Mouse (Mus musculus) heart, adult 2 months (tissue): Measurements from ENCODE around the gene Mcm7. TPM values are rescaled to one million over a fixed set of nuclear protein-coding genes. Genes with fewer than 3 reads are reported as not detected.

Experiments used
- DNase-seq, 2 experiments: peaks; one replicate each; pipeline ENCODE4 v3.0.0; 2021
- H3K27ac ChIP-seq: fragments of 200-600 bp; 2 replicates; pipeline ENCODE4 v1.8.1; 2022
- H3K27me3 ChIP-seq: fragments of 200-500 bp; 2 replicates; pipeline ENCODE4 v1.6.1; 2012; ENCODE audit warnings: mild to moderate bottlenecking, low read length, inconsistent platforms, mixed read lengths; ENCODE audit not compliant: control insufficient read depth, insufficient read depth
- H3K36me3 ChIP-seq: fragments of 200-500 bp; 2 replicates; pipeline ENCODE4 v1.6.1; 2012; ENCODE audit warnings: low read length, inconsistent platforms; ENCODE audit not compliant: control insufficient read depth, insufficient read depth
- H3K4me1 ChIP-seq: fragments of 200-500 bp; 2 replicates; pipeline ENCODE4 v1.6.1; 2011; ENCODE audit warnings: low read length; ENCODE audit not compliant: control insufficient read depth, insufficient read depth
- H3K4me3 ChIP-seq: fragments of 200-600 bp; 2 replicates; pipeline ENCODE4 v1.8.1; 2022
- H3K79me2 ChIP-seq: fragments of 200-500 bp; replicated peaks from 2 replicates; pipeline ENCODE4 v1.6.1; 2012; ENCODE audit warnings: mild to moderate bottlenecking, inconsistent platforms, low read length, moderate library complexity, mixed read lengths; ENCODE audit not compliant: control insufficient read depth, insufficient read depth
- H3K9ac ChIP-seq: fragments of 200-500 bp; 2 replicates; pipeline ENCODE4 v1.6.1; 2012; ENCODE audit warnings: low read depth, mild to moderate bottlenecking, control low read depth, inconsistent platforms, low read length, mixed read lengths
- CTCF ChIP-seq: fragments of 200-600 bp; IDR thresholded peaks from 2 replicates; pipeline ENCODE4 v1.8.1; 2022; ENCODE audit warnings: antibody characterized with exemption, mild to moderate bottlenecking, moderate library complexity
- EP300 ChIP-seq: fragments of 200-500 bp; IDR thresholded peaks from 2 replicates; pipeline ENCODE4 v1.6.1; 2011; ENCODE audit warnings: low read depth, low read length, control low read depth; ENCODE audit not compliant: insufficient read depth
- POLR2A ChIP-seq: fragments of 200-500 bp; IDR thresholded peaks from 2 replicates; pipeline ENCODE4 v1.6.1; 2011; ENCODE audit warnings: mild to moderate bottlenecking, low read depth, low read length, control low read depth; ENCODE audit not compliant: insufficient read depth
- WGBS: fragments of 180-500 bp; shearing (Covaris S2); methylation state at CpG from one replicate; pipeline ENCODE4 v1.1.7; 2018; 5-methylcytosine and 5-hydroxymethylcytosine counted together
- intact Hi-C: fragments of 180-260 bp; cut with DNase I; formaldehyde crosslinking; loops from one replicate; pipeline ENCODE4 v1.15.1; 2025
- polyA plus RNA-seq: library from polyadenylated mRNA; depleted of rRNA; stranded (reverse); fragments of >200 nt; gene quantifications from 2 replicates; pipeline ENCODE4 v1.2.3, GENCODE M21; 2012
- total RNA-seq, 2 experiments: library from RNA; stranded (reverse); gene quantifications; 2 replicates each; pipeline ENCODE4 v1.2.3; 2021

The Mcm7 gene
- total and polyA plus RNA-seq, 3 experiments = 8.5 to 9.6 (median 8.8) TPM

DNA sequence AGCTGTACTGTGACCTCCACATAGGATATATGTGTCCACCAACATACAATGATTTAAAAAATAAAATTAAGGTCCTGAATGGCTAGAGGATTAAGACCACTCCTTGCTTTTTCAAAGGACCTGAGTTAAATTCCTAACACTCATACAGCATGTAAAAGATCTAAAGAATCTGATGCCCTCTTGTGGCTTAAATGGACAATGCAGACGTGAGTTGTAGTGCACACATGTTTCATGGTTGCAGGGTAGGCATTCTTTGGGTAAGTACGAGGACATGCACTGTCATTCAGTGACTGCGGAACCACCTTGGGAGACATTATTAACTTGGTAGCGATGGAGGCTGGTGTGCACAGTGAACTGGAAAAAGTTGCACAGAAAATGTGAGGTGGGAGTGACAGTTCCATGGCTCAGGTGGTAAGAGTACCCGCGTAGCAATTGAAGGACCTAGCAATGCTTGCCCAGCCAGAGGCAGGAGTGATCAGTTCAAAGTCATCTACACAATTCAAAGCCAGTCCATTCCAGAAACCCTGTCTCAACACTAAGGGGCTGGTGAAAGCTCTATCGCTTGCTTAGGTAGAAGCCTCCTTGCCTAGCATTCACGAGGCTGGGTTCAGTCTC is 34.2 kb downstream of the Mcm7 start:
- Histone ChIP-seq H3K36me3 (no peaks in the 10 kb centered on the region), H3K27ac (no peak overlapping the region), H3K4me1 (no peaks in the 10 kb centered on the region), H3K4me3 (no peak overlapping the region), H3K79me2 (no peaks in the 10 kb centered on the region), H3K27me3 (no peaks in the 10 kb centered on the region), H3K9ac (no peak overlapping the region)
- no peak for TF ChIP-seq EP300
- TF ChIP-seq CTCF = peak; percentile 76
- no peak for TF ChIP-seq POLR2A
- DNase-seq = no peak
- 57% methylated on average over 8 of the region's 8 CpGs for WGBS
- intact Hi-C loops = loop anchor here (2.0 kb wide), 1 partner anchor 251 kb away; no protein-coding TSS in a partner anchor

DNA sequence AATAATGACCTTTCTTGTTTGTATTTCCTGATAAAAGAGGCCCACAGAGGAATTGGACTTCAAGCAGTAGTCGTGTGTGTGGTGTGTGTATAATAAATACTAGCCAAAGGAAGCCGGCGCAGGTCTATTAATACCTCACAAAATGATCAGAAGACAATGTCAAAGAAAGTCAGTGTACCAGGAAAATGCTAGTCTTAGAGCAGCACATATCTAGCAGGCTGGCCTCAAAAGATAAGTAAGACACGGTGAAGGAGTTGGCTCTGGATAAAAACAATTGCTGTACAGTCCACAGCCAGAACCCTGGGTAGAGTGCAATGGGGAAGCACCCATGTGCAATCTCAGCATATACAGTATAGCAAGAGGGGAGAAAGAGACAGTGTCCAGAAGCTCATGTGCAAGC is 35.0 kb downstream of the Mcm7 start:
- TF ChIP-seq POLR2A (no peak), CTCF (no peak), EP300 (no peak)
- no peak overlapping the region for H3K9ac ChIP-seq
- no peak for DNase-seq
- H3K4me3 ChIP-seq = no peak overlapping the region
- no peaks in the 10 kb centered on the region for H3K79me2 ChIP-seq
- H3K36me3 ChIP-seq = no peaks in the 10 kb centered on the region
- no peaks in the 10 kb centered on the region for H3K4me1 ChIP-seq
- 34% methylated on average over 4 of the region's 4 CpGs for WGBS
- H3K27ac ChIP-seq = no peak overlapping the region
- H3K27me3 ChIP-seq = no peaks in the 10 kb centered on the region
- intact Hi-C loops = loop anchor here (2.0 kb wide), 1 partner anchor 250 kb away; no protein-coding TSS in a partner anchor

DNA sequence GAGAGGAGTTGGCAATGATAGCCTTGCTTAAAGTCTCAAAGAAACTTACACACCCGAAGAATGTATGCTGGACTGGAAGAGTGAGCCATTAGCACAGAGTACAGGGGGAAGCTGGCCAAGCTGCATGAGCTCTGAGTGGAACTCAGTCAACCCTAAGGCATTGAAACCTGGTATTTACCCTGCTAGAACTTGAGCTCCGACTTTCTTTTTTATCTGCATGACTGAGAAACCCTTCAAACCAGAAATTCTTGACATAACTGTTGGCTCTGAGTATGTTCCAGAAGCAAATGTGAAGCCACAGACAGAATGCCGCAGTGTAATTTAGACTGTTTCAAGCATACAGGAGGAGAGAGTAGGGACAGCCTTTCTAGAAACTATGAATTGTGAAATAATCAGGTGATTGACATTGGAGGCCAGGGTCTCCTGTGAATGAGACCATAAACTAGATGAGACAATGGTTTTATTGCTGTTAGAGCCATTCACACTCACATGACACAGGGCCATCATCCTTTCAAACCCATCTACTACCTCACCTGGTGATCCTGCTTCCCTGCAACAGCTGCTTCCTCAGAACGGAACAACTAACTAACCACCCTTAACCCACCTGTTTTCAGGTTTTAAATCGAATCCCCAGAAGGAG is 39.7 kb downstream of the Mcm7 start:
- DNase-seq = no peak
- H3K27me3 ChIP-seq = no peaks in the 10 kb centered on the region
- H3K4me3 ChIP-seq = no peak overlapping the region
- H3K36me3 ChIP-seq = no peaks in the 10 kb centered on the region
- no peaks in the 10 kb centered on the region for H3K4me1 ChIP-seq
- TF ChIP-seq POLR2A (no peak), EP300 (no peak), CTCF (no peak)
- no peak overlapping the region for H3K9ac ChIP-seq
- intact Hi-C loops = no loop called here
- H3K27ac ChIP-seq = no peak overlapping the region
- no peaks in the 10 kb centered on the region for H3K79me2 ChIP-seq
- WGBS = 88% methylated on average over 5 of the region's 5 CpGs

DNA sequence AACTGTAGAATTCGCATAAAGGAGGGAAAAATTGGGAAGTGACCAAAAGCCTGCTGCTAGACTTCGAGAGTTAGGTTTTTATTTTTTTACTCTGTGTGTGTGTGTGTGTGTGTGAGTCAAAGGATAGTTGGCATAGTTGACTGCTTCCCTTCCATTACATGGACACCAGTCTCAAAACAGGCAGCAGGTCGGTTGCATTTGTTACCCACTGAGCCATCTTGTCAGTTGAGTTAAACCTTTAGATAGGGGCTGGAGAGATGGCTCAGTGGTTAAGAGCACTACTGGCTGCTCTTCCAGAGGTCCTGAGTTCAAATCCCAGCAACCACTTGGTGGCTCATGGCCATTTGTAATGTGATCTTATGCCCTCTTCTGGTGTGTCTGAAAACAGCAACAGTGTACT is 54.2 kb downstream of the Mcm7 start:
- Histone ChIP-seq H3K27ac (no peak overlapping the region), H3K79me2 (peaks cover 1% of the 10 kb centered on the region; the same call in 1 of the 2 replicates), H3K9ac (no peak overlapping the region), H3K27me3 (no peaks in the 10 kb centered on the region), H3K4me3 (no peak overlapping the region), H3K4me1 (peaks cover 10% of the 10 kb centered on the region), H3K36me3 (peaks cover 5% of the 10 kb centered on the region)
- no peak for DNase-seq
- TF ChIP-seq EP300 (no peak), POLR2A (no peak), CTCF (no peak)
- WGBS = 44% methylated on average over 3 of the region's 3 CpGs
- intact Hi-C loops = no loop called here

DNA sequence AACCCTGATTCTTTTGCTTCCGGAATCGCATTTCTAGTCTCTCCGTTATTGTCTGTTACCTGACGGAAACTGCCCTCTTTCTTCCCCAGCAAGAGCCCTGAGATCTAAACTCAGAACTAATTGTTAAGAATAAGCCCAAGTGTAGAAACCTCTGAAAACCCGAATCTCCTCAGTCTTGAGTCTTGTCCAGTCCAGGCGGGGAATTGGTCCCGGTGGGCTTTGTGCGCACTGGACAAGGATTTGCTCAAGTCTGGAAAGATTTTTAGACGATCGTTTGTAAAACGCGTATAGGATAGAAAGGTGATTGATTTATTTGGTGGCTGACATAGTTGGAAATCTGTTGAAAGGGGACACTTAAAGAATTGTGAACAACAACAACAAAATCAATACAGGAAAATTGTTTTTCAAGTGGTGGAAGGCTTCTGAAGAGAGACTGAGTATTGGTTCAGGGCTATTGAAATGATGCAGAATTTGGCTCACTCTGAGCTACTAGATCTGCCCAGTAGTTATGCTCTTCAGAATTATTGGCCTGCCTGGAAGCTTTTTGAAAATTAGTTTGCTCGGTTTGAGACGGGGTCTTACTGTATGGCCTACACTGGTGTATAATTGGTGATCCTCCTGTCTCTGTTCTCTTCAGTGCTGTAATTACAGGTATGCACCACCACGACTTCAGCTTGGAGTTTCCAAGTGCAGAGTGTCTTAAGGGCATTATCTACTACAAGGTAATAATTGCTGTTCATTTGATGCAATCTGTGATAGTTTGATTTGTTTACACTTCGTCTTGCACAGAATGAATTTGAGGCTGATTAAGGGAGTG is 54.8 kb downstream of the Mcm7 start:
- H3K9ac ChIP-seq = peak overlapping the region; percentile 82
- peak overlapping the region; percentile 50 for H3K4me3 ChIP-seq
- H3K4me1 ChIP-seq = peaks cover 10% of the 10 kb centered on the region
- no peaks in the 10 kb centered on the region for H3K27me3 ChIP-seq
- H3K27ac ChIP-seq = peak overlapping the region; percentile 89
- peaks cover 5% of the 10 kb centered on the region for H3K36me3 ChIP-seq
- intact Hi-C loops = loop anchor here (2.0 kb wide), 2 partner anchors 33 to 37 kb away; partner anchors contain the start of genes Zfp113 and Zkscan1
- peaks cover 1% of the 10 kb centered on the region; the same call in 1 of the 2 replicates for H3K79me2 ChIP-seq
- no peak for DNase-seq
- TF ChIP-seq CTCF (no peak), EP300 (no peak), POLR2A (no peak)
- WGBS = 4% methylated on average over 16 of the region's 16 CpGs
